Mouse (Mus musculus): ENCODE data around the gene Cwc25.

DNA sequence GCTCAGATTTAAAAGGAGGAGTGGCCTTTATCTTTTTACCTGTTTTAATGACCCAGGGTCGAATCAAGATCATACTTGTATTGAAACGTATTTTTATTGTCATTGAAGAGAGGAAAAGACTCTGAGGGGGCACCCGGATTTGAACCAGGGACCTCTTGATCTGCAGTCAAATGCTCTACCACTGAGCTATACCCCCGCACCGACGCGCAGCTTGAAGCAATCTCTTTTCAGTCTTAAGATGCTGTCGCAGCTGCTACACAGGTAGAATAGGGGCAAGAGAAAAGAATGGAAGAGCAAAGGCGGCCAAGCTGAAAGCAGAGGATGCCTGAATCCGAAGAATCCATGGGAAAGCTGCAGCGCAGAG is 32.4 kb upstream of the Cwc25 start, which contains the start of gene Lasp1:
- no peak for TF ChIP-seq CTCF (IDR thresholded peaks at IDR 0.05; ENCODE audit: low read depth)
- TF ChIP-seq EP300 (IDR thresholded peaks at IDR 0.05; ENCODE audit: low read depth), result no peak

Measured in liver, embryonic 14.5 days (tissue).